Mouse (Mus musculus) right cerebral cortex, postnatal 14 days (tissue): ENCODE results near the gene Rps5.
"Not testable (repeated sequence)": the region's sequence is repeated elsewhere in the genome, so short reads cannot be mapped to it uniquely, and the experiment has no call there.

Source experiments
- DNase-seq: peaks from one replicate; pipeline ENCODE4 v3.0.0; 2022

Rps5 gene

DNA sequence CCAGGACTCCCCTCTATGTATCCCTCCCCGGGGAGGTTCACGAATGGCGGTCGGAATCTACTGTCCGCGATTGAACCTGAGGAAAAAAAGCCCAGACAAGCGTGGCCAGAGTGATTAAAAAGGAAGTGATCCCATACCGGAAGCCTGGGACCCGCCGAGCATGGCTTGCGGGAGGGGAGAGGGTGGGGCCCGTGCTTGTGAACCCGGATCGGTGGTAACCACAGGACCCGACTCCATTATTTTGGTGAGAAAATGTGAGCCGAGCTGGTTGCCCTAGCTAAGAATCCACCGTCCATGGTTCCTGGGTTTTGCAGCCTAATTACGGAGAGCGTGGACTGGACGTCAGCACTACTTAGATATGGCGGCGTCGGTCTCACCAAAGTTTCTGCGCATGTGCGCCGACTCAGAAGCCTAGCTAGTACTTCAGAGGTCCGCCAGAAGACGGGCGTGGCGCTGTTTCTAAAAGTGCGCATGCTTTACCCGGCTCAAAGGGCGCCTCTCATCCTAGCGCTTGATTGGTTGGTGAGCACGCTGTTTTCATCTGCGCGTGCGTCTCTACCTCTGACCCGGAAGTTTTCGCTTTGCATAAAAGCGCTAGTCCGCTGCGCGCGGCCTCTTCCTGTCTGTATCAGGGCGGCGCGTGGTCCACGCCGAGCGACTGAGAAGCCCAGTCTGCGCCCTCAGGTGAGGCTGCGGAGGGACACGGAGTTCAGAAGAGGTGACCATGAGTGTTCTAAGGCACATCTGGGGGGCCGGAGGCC lies at the start of gene Rps5:
Gene Rps5, plus strand, starts transcription at position 586 of the 761 bp plus-strand sequence.
- DNase-seq: peak; percentile 98

GRCm38 (mm10) chr7:12874301-12874700 lies 47.8 kb upstream of the Rps5 start:
- DNase-seq: no peak

GRCm38 (mm10) chr7:12880036-12880435 lies 42.1 kb upstream of the Rps5 start:
- no peak for DNase-seq

DNA sequence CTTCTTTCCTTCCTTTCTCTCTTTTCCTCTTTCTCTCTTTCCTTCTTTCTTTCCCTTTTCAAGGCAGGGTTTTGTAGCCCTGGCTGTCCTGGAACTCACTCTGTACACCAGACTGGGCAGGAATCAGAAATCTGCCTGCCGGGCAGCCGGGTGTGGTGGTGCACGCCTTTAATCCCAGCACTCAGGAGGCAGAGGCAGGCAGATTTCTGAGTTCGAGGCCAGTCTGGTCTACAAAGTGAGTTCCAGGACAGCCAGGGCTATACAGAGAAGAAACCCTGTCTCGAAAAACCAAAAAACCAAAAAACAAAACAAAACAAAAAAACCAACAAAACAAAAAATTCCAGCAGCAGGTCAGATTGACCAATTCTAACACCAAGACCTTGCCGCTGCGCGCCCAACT lies 41.6 kb upstream of the Rps5 start:
- DNase-seq: not testable (repeated sequence)

GRCm38 (mm10) chr7:12880911-12881660 lies 41.0 kb upstream of the Rps5 start, which contains the start of gene Zfp128:
Gene Zfp128, plus strand, starts transcription at chr7:12881177.
- DNase-seq: peak; percentile 95

DNA sequence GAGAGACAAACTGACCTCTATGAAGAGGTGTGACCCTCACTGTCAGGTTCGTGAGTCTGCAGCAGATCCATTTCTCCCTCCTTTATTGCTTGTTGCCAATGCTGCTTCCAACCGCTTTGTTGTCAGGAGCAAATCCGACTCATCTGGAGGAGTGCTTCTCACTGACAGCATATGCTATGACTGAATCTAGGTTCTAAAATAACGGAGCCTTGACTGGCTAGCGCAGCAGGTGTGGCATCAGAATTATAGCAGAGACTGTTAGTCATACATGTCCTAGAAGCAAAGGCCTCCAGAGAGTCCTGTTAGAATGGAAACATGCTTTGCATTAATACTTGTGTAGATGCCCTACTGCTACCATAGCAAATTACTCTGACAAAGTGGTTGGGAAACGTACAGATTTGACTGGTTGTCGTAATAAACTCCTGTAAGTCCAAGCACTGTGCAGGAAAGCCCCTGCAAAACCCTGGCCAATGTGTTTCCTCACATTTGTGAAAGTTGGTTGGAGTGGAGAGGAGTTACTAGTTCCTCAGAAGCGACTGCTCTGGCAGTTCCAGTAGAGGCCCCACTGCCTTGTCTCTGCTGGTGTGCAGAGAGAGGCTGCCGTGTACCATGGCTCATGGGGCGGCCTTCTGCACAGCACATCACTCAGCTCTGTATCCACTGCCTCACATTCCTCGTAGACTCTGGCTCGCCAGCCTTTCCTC lies 35.4 kb upstream of the Rps5 start:
- DNase-seq: no peak

DNA sequence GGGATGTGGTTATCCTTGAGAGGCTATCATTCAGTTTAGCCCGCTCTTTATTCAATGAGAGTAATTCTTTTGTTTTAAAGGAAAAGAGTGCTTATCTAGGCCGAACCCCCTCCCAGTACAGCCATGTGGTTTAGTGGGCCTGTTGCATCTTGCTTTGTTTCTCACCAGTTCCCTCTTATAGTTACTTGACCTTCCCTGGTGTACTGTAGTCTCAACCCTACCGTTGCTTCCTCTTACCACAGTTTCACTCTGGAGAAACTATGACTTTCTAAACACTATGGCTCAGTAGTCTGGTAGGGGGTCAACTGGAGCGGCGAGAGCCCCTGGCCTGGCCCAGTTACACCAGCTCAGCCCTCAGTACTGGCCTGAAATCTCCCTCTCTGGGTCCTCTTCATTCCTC lies 34.5 kb upstream of the Rps5 start:
- DNase-seq: no peak

GRCm38 (mm10) chr7:12890928-12891327 lies 31.2 kb upstream of the Rps5 start:
- no peak for DNase-seq

DNA sequence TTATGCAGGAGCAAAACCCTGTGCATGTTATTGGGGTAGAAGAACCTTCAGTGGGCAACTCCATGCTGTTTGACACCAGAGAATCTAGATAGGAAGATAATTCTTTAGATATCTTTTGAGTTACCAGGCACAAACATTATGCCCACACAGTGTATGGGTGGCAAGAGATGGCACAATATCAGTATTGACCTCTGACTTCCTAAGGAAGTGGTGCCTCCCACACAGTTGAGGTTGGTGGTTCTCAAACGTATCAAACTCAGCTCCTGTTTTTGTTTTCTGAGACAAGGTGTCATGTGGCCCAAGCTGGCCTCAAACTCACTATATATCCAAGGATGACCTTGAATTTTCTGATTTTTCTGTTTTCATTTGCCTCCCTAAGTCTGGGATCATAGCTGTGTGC lies 30.8 kb upstream of the Rps5 start:
- DNase-seq: no peak

- peak; percentile 91 for DNase-seq
These were observed 24.3 kb upstream of the Rps5 start, which contains the start of gene Zscan22 for GRCm38 (mm10) chr7:12897655-12898410. Gene Zscan22, plus strand, starts transcription at chr7:12897815.

GRCm38 (mm10) chr7:12901517-12901916 lies 20.6 kb upstream of the Rps5 start:
- no peak for DNase-seq

- DNase-seq: no peak
These were observed 18.5 kb upstream of the Rps5 start for GRCm38 (mm10) chr7:12903623-12904022.

- DNase-seq: no peak
These were observed 16.9 kb upstream of the Rps5 start for GRCm38 (mm10) chr7:12905146-12905545.

DNA sequence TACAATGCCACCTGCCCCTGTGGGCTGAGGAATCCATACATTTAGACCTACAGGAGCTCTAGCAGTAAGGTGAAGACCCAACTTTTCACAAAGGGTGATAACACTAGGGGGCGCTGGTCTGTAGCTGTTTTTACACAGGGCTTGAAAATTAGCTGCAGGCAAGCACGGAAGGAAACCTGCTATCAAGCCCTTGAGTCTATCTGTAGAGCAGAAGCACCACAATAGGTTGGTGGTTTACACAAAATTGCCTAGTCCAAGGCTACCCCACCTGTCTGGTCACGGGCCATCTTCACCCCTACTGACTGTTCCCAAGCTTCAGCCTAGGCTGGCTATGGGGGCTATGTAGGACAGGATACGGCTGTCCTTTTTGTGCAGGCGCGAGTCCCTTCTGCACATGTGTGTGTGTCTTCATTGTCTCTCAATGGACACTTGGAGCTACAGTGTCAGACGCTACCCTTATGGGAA lies 12.6 kb upstream of the Rps5 start:
- peak; percentile 76 for DNase-seq

DNA sequence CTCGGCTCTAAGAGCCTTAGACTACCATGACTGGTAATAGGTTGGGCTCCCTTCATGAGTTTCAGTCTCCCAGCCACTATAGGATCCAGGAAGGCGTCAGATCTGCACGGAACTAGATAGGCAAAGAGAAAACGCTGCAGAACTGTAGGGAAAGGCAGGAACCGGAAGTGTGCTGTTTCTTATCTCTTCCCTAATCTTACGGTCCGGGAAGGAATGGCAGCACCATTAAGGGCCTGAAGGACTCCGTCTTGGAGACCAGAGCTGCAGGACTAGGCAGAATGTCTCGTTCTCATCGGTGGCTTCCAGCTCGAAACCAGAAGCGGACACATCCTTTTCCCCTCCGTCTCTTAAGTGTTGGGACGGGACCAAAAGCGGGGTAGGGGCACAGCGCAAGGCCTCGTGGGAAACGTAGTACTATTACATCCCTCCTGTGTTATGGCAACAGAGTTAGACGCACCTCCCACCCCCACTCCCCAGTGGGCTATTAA lies 11.9 kb upstream of the Rps5 start:
- DNase-seq: peak; percentile 56

DNA sequence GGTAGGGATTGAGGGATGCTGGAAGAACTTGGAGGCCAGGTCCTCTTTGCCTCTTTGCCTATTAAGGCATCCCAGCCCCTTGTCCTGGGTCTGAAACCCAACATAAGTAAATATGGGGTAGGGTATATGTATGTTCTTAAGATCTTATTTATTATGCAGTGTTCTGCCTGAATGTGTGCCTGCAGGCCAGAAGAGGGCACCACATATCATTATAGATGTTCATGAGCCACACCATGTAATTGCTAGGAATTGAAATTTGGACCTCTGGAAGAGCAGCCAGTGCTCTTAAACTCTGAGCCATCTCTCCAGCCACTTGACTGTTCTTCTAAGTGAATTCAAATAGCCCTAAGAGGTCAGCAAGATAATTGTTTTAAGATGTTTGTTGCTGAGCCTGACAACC lies 8.5 kb upstream of the Rps5 start:
- no peak for DNase-seq

DNA sequence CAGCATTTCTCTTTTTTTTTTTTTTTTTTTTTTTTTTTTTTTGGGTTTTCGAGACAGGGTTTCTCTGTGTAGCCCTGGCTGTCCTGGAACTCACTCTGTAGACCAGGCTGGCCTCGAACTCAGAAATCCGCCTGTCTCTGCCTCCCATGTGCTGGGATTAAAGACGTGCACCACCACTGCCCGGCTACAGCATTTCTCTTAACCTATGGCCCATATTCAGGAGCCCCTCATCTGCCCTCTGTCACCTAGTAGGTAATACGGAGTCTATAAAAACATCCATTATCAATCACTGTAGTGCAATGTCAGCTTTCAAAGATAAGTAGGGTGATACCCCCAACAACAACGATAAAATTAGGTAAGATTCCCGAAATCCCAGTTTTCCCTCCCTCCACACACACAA lies 1.6 kb upstream of the Rps5 start:
- not testable (repeated sequence) for DNase-seq

DNA sequence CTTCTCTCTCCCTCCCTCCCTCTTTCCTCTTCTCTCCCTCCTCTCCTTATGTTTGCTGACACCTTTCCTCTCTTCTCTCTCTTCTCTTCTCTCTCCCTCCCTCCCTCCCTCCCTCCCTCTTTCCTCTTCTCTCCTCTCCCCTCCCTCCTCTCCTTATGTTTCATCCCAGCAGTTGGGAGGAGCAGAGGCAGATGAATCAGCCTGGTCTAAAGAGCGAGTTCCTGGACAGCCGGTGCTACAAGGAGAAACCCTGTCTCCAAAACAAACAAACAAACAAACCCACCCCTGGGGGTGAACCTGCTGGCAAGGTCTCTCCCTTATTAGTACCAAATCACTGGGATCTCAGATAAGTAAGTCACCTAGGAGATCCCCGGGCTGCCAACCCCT lies 779 bp upstream of the Rps5 start:
- no peak for DNase-seq

DNA sequence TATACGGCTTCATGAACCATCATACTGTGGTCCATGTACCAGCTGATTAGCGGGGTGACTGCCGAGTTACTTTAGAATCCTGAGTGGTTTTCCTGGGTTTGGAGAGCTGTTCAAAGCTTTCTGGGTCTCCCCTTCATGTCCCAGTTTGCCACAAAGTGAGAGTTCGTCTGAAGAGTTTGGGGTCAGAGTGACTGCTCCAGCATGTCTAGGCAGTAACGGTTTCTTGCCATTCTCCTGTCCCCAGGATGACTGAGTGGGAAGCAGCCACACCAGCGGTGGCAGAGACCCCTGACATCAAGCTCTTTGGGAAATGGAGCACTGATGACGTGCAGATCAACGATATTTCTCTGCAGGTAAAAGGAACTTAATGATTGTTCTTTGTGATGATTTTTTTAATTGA lies 639 bp downstream of the Rps5 start:
- DNase-seq: no peak

GRCm38 (mm10) chr7:12926316-12926715 lies 4.2 kb downstream of the Rps5 start:
- no peak for DNase-seq

- no peak for DNase-seq
These were observed 5.1 kb downstream of the Rps5 start, which contains the start of gene Rnf225 for GRCm38 (mm10) chr7:12927191-12927680. Gene Rnf225, plus strand, starts transcription at chr7:12927416.
